ENCODE assay signal across 8 mouse cellular contexts in genomic region chr19:10634872-10635318, GRCm38 (mm10). TPM values are rescaled to one million over a fixed set of nuclear protein-coding genes. Genes with fewer than 3 reads are reported as not detected.
A peak's percentile ranks its signal among the peaks of the same experiment; 100 is the strongest.
DNase-seq lines count a peak whose midpoint lies in the region; ATAC-seq and TF ChIP-seq lines count a peak whose summit lies in the region.

No protein-coding gene starts in this region.

- ATAC-seq in inflammation-experienced regulatory T-cells, adult 6 months = no peak

- peak; percentile 11 to 44 for DNase-seq in adrenal gland, postnatal 4 days (ENCODE audit: low spot score in 2 of 2)
- peak; percentile 32 to 43 for DNase-seq in cerebellum, postnatal 4 days (ENCODE audit: low spot score in 2 of 2)
- DNase-seq in gastrocnemius, postnatal 14 days = peak; percentile 58
- peak; percentile 21 for DNase-seq in induced T-regulatory cell, adult 2 months (ENCODE audit: low read depth)
- peak; percentile 60 to 64 for DNase-seq in left cerebral cortex, adult 2 months (ENCODE audit: extremely low spot score in 1 of 2, low spot score in 2 of 2)
- peak; percentile 10 for DNase-seq in lung, postnatal 25 days (ENCODE audit: low spot score)
- peak; percentile 23 for DNase-seq in retina, postnatal 7 days (ENCODE audit: low read depth, low spot score)

- H3K27ac ChIP-seq in left cerebral cortex, adult 2 months = peak overlapping the region; percentile 50; the same call in 1 of the 2 replicates

- intact Hi-C loops in gastrocnemius, postnatal 14 days (cut with DNase I; ENCODE audit: low total_unique reads) = no loop called here
- intact Hi-C loops in left cerebral cortex, adult 2 months (cut with DNase I) = no loop called here

- peak overlapping the region; percentile 53 for H3K4me3 ChIP-seq in left cerebral cortex, adult 2 months

- no peak for TF ChIP-seq CTCF in left cerebral cortex, adult 2 months (IDR thresholded peaks at IDR 0.05)

RNA-seq across cellular contexts. Expression of gene Vwce, which starts 0.9 kb away (rescaled TPM):
- total RNA-seq in adrenal gland, postnatal 4 days (2021) = 1 to 10 TPM; 2.2 to 4.9 TPM
- under 1 TPM; 0.04 to 0.10 TPM for total RNA-seq in gastrocnemius, postnatal 14 days (2021)
- under 1 TPM; 0.43 to 0.65 TPM for total RNA-seq in left cerebral cortex, adult 2 months (2021)
- polyA plus RNA-seq in inflammation-experienced regulatory T-cells, adult 6 months (2017; shearing (Covaris generic)) = under 1 TPM in 1 of 3 experiments, not detected in 2; 0.79 TPM

RNA-seq across cellular contexts. Expression of gene Tkfc, which starts 29.4 kb away (rescaled TPM):
- 10 to 100 TPM; 41.2 to 62.6 TPM for total RNA-seq in adrenal gland, postnatal 4 days (2021)
- total RNA-seq in gastrocnemius, postnatal 14 days (2021) = 1 to 10 TPM; 6.4 to 7.2 TPM
- 10 to 100 TPM; 16.6 to 17.7 TPM for total RNA-seq in left cerebral cortex, adult 2 months (2021)
- polyA plus RNA-seq in inflammation-experienced regulatory T-cells, adult 6 months (2017; shearing (Covaris generic)) = 10 to 100 TPM in 1 of 3 experiments, 1 to 10 TPM in 2; 8.4 to 10.7 (median 9.5) TPM

RNA-seq across cellular contexts. Expression of gene Ddb1, which starts 29.8 kb away (rescaled TPM):
- total RNA-seq in adrenal gland, postnatal 4 days (2021) = 100 to 1,000 TPM; 353 to 388 TPM
- 100 to 1,000 TPM; 143 to 164 TPM for total RNA-seq in gastrocnemius, postnatal 14 days (2021)
- 100 to 1,000 TPM; 191 to 206 TPM for total RNA-seq in left cerebral cortex, adult 2 months (2021)
- polyA plus RNA-seq in inflammation-experienced regulatory T-cells, adult 6 months (2017; shearing (Covaris generic)) = 100 to 1,000 TPM in 2 of 3 experiments, 10 to 100 TPM in 1; 94.0 to 107 (median 105) TPM

RNA-seq across cellular contexts. Expression of gene Pga5, which starts 43.0 kb away (rescaled TPM):
- total RNA-seq in adrenal gland, postnatal 4 days (2021) = under 1 TPM in 1 of 2 experiments, not detected in 1; 0.56 TPM
- not detected for total RNA-seq in gastrocnemius, postnatal 14 days (2021)
- not detected for total RNA-seq in left cerebral cortex, adult 2 months (2021)
- polyA plus RNA-seq in inflammation-experienced regulatory T-cells, adult 6 months (2017; shearing (Covaris generic)) = not detected

RNA-seq across cellular contexts. Expression of gene Vps37c, which starts 53.6 kb away (rescaled TPM):
- 10 to 100 TPM; 27.0 to 28.6 TPM for total RNA-seq in adrenal gland, postnatal 4 days (2021)
- total RNA-seq in gastrocnemius, postnatal 14 days (2021) = 10 to 100 TPM; 15.2 to 22.0 TPM
- total RNA-seq in left cerebral cortex, adult 2 months (2021) = 10 to 100 TPM; 21.6 to 24.4 TPM
- 10 to 100 TPM; 11.4 to 15.9 (median 14.1) TPM for polyA plus RNA-seq in inflammation-experienced regulatory T-cells, adult 6 months (2017; shearing (Covaris generic))

Comparison
In these comparisons a context has a peak if more than half of its experiments do, and no peak if none do; other contexts are left out.
1. DNase-seq: peak in every context shown above with its lines; median percentile 62 in left cerebral cortex, adult 2 months; 58 in gastrocnemius, postnatal 14 days; 38 in cerebellum, postnatal 4 days; 28 in adrenal gland, postnatal 4 days; 23 in retina, postnatal 7 days; 21 in induced T-regulatory cell, adult 2 months; 10 in lung, postnatal 25 days.